Mouse (Mus musculus) erythroblast, embryonic 14.5 days (primary cell): ENCODE results near the gene Usp18.

ENCODE experiments used
- GATA1 ChIP-seq: IDR thresholded peaks from 2 replicates; pipeline ENCODE4 v1.6.1; 2012; ENCODE audit warnings: low read length, inconsistent platforms, mixed read lengths
- TAL1 ChIP-seq: IDR thresholded peaks from 3 replicates; pipeline ENCODE4 v1.6.1; 2012; ENCODE audit warnings: low read length, inconsistent platforms, mixed read lengths

GRCm38 (mm10) chr6:121299317-121299716, 53.6 kb downstream of the Usp18 start:
- no peak for TF ChIP-seq GATA1
- TF ChIP-seq TAL1, result no peak
